Mouse (Mus musculus) brain, embryonic 14.5 days (tissue): ENCODE measurements around the gene Gli1. TPM values are rescaled to one million over a fixed set of nuclear protein-coding genes. Genes with fewer than 3 reads are reported as not detected.

Experiments used
- DNase-seq: peaks from one replicate; pipeline ENCODE4 v3.0.0-alpha.2; 2011; ENCODE audit warnings: low read depth
- CTCF ChIP-seq: fragments of 200-500 bp; IDR thresholded peaks from 2 replicates; pipeline ENCODE4 v1.5.1; 2012; ENCODE audit warnings: inconsistent platforms, mild to moderate bottlenecking, moderate library complexity, borderline replicate concordance; ENCODE audit not compliant: insufficient read depth, insufficient read length; ENCODE audit errors: extremely low read depth
- POLR2A ChIP-seq: fragments of 200-500 bp; IDR thresholded peaks from 2 replicates; pipeline ENCODE4 v1.6.1; 2012; ENCODE audit warnings: mild to moderate bottlenecking, inconsistent platforms, borderline replicate concordance; ENCODE audit not compliant: poor library complexity, insufficient read depth, insufficient read length, severe bottlenecking; ENCODE audit errors: extremely low read depth
- polyA plus RNA-seq: library from polyadenylated mRNA; depleted of rRNA; stranded (reverse); fragments of >200 nt; gene quantifications from 2 replicates; pipeline ENCODE4 v1.2.3, GENCODE M21; 2012

Gene Gli1
- polyA plus RNA-seq, 1 experiment, result 11.3 TPM

DNA sequence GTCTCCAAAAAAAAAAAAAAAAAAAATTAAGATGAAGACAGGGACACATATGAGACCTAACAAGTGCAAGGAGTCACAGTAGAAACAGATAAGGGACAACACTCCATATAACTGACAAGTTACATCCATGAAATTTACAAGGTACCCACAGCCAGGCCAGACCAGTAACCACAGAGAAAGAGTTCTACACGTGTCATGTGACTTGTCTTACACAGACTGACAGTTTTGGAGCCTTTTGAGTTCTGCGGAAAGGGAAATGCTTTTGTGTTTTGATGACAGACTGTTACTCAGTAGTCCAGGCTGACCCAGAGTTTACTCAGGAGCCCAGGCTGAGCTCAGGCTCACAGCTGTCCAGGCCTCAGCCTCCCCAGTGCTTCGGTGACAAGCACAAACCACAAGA lies 1.3 kb upstream of the Gli1 start:
- DNase-seq, result no peak
- TF ChIP-seq POLR2A (no peak), CTCF (no peak)

- TF ChIP-seq POLR2A, result no peak
- no peak for TF ChIP-seq CTCF
- no peak for DNase-seq
Observed at GRCm38 (mm10) chr10:127341360-127341690, 449 bp downstream of the Gli1 start.

GRCm38 (mm10) chr10:127340577-127341359 lies 1.0 kb downstream of the Gli1 start:
- peak; percentile 56 for DNase-seq

DNA sequence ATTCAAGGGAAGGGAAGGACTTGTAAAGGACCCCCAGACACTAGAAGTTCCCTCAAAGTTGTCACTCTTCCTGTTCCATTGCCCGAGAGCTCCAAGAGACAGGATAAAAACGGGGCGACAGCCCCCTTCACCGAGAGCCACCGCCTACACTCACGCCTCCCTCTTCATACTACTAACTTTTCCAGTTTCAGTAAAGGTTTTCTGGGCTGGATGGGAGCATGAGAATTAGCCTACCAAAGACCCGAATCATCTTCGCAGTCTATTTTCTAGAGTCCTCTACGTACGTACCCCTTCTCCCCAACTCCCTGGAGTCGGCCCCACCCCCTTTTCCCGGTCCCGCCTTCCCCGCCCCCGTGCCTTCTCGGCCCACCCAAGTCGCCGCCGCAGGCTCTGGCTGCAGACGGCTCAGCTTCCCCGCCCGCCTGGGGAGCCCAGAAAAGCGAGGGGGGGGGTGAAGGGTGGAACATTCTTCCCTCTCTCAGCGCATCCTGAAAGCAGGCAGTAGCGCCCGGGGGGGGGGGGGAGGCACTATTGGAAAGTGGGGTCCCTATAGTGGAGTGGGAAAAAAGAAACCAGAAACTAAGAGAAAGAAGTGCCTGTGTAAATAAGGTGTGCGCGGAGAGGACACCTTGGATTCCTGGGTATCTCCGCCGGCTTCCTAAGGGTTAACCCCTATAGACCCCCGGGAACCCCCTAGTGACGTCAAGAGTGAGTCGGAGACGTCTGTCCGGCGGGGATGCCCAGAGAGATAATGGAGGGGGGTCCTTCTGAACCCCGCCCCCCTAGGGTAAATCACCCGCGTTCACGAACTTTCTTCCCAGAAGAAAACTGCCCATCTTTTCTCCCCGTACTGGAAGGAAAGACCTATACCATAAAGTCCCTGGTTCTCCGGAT lies 1.8 kb downstream of the Gli1 start:
- peak; percentile 79 for DNase-seq
- TF ChIP-seq POLR2A, result no peak
- no peak for TF ChIP-seq CTCF

More at GRCm38 (mm10) chr10:127340577-127341359, 1.0 kb downstream of the Gli1 start:
- TF ChIP-seq POLR2A (no peak), CTCF (no peak)

DNA sequence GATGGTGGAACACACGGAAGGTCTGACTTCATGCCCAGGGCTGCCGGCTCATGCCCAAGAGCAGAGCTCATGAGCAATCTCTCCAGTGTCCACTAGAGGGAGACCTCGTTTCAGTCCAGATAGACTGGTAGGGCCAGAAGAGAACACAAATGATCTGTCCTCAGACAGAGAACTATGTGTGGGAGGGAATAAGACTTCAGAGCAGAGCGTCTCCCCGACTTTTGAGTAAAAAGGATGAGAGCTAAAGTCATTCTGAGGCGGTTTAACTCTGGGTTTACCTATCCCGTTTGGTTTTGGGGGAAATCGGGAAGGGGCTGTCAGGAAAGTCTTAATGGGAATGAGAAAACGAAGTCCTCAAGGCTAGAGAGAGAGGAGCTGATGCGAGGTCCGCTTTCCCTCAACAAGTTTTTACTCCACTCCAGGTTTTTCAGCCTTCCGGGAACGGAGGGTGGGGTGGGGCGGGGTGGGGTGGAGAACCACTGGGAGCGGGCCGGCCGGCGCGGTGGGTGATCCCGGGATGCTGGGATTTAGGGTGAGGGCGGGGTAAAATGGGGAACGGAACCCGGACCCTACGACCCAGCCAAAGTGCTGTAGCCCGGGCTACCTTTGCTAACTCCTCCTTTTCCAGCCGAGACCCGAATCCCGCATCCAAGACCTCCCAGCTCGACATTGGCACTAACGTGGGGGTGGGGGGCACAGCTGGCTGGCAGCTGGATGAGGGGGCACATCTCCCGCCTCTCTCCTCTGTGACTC lies 2.7 kb downstream of the Gli1 start:
- peak; percentile 93 for DNase-seq
- no peak for TF ChIP-seq POLR2A
- peak; percentile 90 for TF ChIP-seq CTCF

DNA sequence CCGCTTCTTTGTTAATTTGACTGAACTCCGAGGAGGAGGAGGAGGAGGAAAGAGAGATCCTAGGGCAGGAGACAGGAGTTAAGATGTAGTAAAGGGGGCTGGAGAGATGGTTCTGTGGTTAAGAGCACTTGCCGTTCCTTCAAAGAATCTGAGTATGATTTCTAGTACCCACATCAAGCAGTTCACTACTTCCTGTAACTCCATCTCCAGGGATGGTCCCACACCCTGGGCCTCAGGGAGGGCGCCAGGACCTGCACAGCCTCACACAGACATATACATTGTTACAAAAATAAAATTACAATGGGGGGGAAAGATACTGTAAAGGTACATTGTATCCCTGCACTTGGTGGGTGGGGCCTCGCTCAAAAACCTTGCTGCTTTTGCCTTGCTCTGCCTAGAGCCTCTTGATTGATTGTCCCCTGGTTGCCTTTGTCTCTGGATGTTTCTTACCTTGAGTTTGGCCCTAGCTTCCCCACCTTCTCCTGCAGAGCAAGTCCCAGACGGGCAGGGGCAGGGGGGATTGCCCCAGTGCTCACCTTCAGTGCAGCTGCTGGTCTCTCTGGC lies 4.2 kb downstream of the Gli1 start:
- TF ChIP-seq CTCF, result no peak
- DNase-seq, result no peak

DNA sequence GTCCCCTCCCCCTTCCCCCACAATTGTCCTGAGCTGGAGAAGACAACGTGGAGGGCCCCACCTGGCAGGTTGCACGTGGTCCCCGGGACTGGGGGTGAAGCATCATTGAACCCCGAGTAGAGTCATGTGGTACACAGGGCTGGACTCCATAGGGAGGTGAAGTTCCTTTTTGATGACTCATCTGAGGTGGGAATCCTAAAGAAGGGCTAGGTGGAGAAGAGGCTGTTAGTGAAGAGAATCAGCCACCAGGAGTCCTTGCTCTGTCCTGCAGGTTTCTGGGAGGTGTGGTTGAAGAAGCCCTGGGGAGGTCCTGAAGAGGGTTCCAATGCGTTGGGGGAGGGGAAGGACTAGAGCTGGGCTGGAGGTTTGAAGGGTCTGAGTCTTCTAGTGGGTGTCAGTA lies 4.8 kb downstream of the Gli1 start:
- DNase-seq, result no peak
- TF ChIP-seq CTCF (no peak), POLR2A (no peak)

DNA sequence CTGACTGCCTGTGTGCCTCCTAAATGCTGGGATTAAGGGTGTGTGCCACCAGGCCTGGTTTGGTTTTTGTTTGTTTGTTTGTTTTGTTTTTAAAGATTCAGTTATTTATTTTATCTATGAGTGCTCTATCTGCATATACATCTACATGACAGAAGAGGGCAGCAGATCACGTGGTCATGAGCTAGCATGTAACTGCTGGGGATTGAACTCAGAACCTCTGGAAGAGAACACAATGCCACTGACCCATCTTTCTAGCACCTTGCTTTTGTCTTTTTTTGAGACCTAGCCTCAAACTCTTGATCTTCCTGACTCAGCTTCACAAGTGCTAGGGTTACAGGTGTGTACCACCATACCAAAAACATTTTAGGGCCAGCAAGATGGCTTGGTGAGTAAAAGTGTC lies 6.5 kb downstream of the Gli1 start:
- DNase-seq, result no peak
- TF ChIP-seq CTCF (no peak), POLR2A (no peak)

- TF ChIP-seq CTCF (peak; percentile 21; the same call in 1 of the 2 replicates), POLR2A (no peak)
- DNase-seq, result no peak
Observed at GRCm38 (mm10) chr10:127333152-127333551, 8.6 kb downstream of the Gli1 start.

- DNase-seq, result peak; percentile 42
- TF ChIP-seq CTCF (peak; percentile 34; the same call in 1 of the 2 replicates), POLR2A (no peak)
Observed at GRCm38 (mm10) chr10:127332211-127332874, 9.4 kb downstream of the Gli1 start.

GRCm38 (mm10) chr10:127330212-127330611 lies 11.6 kb downstream of the Gli1 start:
- TF ChIP-seq CTCF, result no peak
- TF ChIP-seq POLR2A, result no peak
- no peak for DNase-seq
